Mouse (Mus musculus) midbrain, embryonic 10.5 days (tissue): ENCODE data around the gene Gtf2ird1. TPM values are rescaled to one million over a fixed set of nuclear protein-coding genes. Genes with fewer than 3 reads are reported as not detected.
A peak's percentile ranks its signal among the peaks of the same experiment; 100 is the strongest.

Experiments
- DNase-seq: peaks from one replicate; pipeline ENCODE4 v3.0.0-alpha.2; 2017; ENCODE audit warnings: low spot score
- H3K27ac ChIP-seq: fragments of 300-500 bp; sonication (generic); replicated peaks from 2 replicates; pipeline ENCODE4 v1.5.1; 2016; ENCODE audit warnings: mild to moderate bottlenecking
- H3K27me3 ChIP-seq: fragments of 300-500 bp; sonication (generic); 2 replicates; pipeline ENCODE4 v1.6.1; 2016; ENCODE audit warnings: low read depth, mild to moderate bottlenecking; ENCODE audit not compliant: poor library complexity, severe bottlenecking
- H3K36me3 ChIP-seq: fragments of 300-500 bp; sonication (generic); 2 replicates; pipeline ENCODE4 v1.6.1; 2016; ENCODE audit warnings: mild to moderate bottlenecking, moderate library complexity
- H3K4me1 ChIP-seq: fragments of 300-500 bp; sonication (generic); 2 replicates; pipeline ENCODE4 v1.6.1; 2016
- H3K4me3 ChIP-seq: fragments of 300-500 bp; sonication (generic); 2 replicates; pipeline ENCODE4 v1.5.1; 2016; ENCODE audit warnings: mild to moderate bottlenecking, moderate library complexity
- H3K9me3 ChIP-seq: fragments of 300-500 bp; sonication (generic); replicated peaks from 2 replicates; pipeline ENCODE4 v1.6.1; 2016; ENCODE audit warnings: mild to moderate bottlenecking
- WGBS: fragments of 180-500 bp; shearing (Covaris S2); methylation state at CpG from one replicate; pipeline ENCODE4 v1.1.7; 2016; 5-methylcytosine and 5-hydroxymethylcytosine counted together
- polyA plus RNA-seq: library from polyadenylated mRNA; unstranded; fragments of >200 nt; fragmentation: Nextera tagmentation; extraction: Ambion mirVana; gene quantifications from 2 replicates; pipeline ENCODE4 v1.2.1, GENCODE M21; 2016

Gene Gtf2ird1
- polyA plus RNA-seq, result 96.4 and 109 TPM in 2 replicates

DNA sequence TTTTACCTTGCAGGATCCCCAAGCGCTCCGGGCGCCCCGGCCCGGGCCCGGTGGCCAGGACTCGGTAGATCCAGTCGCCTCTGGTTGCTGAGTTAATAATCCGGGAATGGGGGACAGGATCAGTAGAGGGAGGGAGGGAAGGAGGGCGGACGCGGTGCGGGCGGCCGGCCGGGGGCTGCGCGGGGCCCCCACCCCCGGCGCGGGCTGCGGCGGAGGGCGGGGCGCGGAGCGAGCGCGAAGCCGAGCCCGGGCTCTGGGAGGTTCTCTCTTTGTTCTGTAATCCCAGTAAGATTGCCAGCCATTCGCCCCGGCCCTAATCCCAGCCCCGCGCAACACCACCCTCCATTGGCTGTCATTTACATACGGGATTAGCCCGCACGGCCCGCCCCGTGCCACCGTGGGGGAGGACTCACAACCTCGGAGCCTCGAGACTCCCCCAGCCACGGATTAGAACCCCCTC is at the start of gene Gtf2ird1:
TSS of gene Gtf2ird1 (minus strand) at position 214 of the 460 bp plus-strand sequence.
- Histone ChIP-seq H3K9me3 (peaks cover 14% of the 10 kb centered on the region), H3K27ac (peak within 1 kb of the TSS; percentile 98), H3K27me3 (no peaks in the 10 kb centered on the region), H3K4me1 (peaks cover 35% of the 10 kb centered on the region), H3K36me3 (peaks cover 31% of the 10 kb centered on the region), H3K4me3 (peak within 1 kb of the TSS; percentile 86)
- DNase-seq, result peak; percentile 89
- WGBS, result under 1% methylated on average over 44 of the region's 44 CpGs

DNA sequence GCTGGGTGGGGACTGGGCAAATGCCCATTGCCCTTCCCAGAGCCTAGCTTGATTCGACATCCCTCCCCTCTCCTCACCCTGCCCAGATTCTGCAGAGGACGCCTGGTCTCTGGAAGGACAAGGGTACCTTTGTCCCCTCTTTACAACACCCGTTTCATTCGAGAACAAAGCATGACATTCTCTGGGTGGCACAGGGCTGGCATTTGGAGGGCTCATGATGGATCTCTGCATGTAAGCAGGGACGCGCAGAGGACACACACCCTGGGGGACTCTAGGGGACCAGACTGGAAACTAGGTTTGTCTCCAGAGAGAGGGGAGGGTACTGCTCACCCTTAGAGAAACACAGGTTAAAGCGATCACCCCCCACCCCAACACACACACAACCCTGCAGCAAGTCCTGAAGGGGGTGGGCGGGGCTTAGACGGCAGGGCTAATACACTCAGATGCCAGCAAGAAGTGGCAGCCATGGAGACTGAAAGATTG is 49.3 kb upstream of the Gtf2ird1 start:
- Histone ChIP-seq H3K27ac (no peak overlapping the region), H3K36me3 (peaks cover 86% of the 10 kb centered on the region)

GRCm38 (mm10) chr5:134502591-134502990 is 46.1 kb upstream of the Gtf2ird1 start:
- DNase-seq, result no peak
- peaks cover 85% of the 10 kb centered on the region for H3K36me3 ChIP-seq
- no peak overlapping the region for H3K27ac ChIP-seq
- H3K9me3 ChIP-seq, result no peaks in the 10 kb centered on the region
- 93% methylated on average over 18 of the region's 18 CpGs for WGBS
- no peaks in the 10 kb centered on the region for H3K4me1 ChIP-seq
- no peaks in the 10 kb centered on the region for H3K27me3 ChIP-seq
- H3K4me3 ChIP-seq, result no peak overlapping the region

More for the DNA sequence above, 49.3 kb upstream of the Gtf2ird1 start:
- no peak overlapping the region for H3K4me3 ChIP-seq
- 0 out of 2 replicates have a peak, but pooled peaks cover 2% of the 10 kb centered on the region for H3K4me1 ChIP-seq
- H3K9me3 ChIP-seq, result 0 out of 2 replicates have a peak, but pooled peaks cover 3% of the 10 kb centered on the region
- H3K27me3 ChIP-seq, result no peaks in the 10 kb centered on the region
- WGBS, result 81% methylated on average over 9 of the region's 9 CpGs
- no peak for DNase-seq

- Histone ChIP-seq H3K27me3 (no peaks in the 10 kb centered on the region), H3K36me3 (peaks cover 89% of the 10 kb centered on the region), H3K4me3 (no peak overlapping the region), H3K27ac (no peak overlapping the region), H3K9me3 (peaks cover 4% of the 10 kb centered on the region; the same call in 1 of the 2 replicates), H3K4me1 (no peaks in the 10 kb centered on the region)
- 86% methylated on average over 9 of the region's 9 CpGs for WGBS
- DNase-seq, result no peak
These were observed 44.9 kb upstream of the Gtf2ird1 start for GRCm38 (mm10) chr5:134501453-134501852.

DNA sequence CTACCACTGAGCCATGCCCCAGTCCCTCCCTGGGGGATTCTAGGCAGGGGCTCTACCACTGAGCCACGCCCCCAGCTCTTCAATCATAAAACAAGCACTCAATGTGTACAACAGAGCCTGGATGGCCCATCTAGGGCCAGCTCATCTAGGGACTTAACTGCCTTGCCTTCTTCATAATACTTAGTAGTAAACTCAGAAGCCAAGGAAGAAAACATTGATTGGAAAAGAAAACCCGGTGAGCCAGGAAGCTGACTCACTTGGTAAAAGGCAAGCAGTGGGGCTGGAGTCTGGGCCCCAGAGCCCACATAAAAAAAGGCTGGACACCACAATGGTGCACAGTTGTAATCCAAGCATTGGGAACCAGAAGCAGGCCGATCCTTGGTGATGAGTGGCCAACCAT is 44.2 kb upstream of the Gtf2ird1 start:
- no peak overlapping the region for H3K4me3 ChIP-seq
- peaks cover 90% of the 10 kb centered on the region for H3K36me3 ChIP-seq
- peaks cover 4% of the 10 kb centered on the region; the same call in 1 of the 2 replicates for H3K9me3 ChIP-seq
- WGBS, result 88% methylated on average over 3 of the region's 3 CpGs
- H3K27me3 ChIP-seq, result no peaks in the 10 kb centered on the region
- DNase-seq, result no peak
- no peak overlapping the region for H3K27ac ChIP-seq
- H3K4me1 ChIP-seq, result no peaks in the 10 kb centered on the region

DNA sequence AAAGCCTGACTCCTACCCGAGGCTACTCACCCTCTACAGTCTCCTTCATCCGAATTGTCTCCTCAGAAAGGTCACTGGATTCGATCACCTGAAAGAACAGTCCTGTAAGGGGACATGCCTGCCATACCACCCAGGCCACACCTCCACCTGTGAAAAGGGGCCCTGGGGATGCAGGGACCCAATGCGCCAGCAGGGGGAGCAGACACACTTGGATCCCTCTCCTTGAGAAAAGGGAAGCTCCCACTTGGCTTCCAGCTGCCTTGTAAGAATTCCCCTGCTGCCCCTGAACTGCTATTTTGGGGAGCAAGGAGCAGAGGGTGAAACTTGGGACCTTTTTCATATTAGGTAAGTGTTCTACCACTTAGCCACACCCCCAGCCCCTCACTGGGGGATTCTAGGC is 43.5 kb upstream of the Gtf2ird1 start:
- Histone ChIP-seq H3K36me3 (peaks cover 96% of the 10 kb centered on the region), H3K4me1 (no peaks in the 10 kb centered on the region), H3K27me3 (no peaks in the 10 kb centered on the region), H3K27ac (no peak overlapping the region), H3K9me3 (peaks cover 4% of the 10 kb centered on the region; the same call in 1 of the 2 replicates), H3K4me3 (no peak overlapping the region)
- DNase-seq, result no peak
- WGBS, result 75% methylated on average over 4 of the region's 4 CpGs

DNA sequence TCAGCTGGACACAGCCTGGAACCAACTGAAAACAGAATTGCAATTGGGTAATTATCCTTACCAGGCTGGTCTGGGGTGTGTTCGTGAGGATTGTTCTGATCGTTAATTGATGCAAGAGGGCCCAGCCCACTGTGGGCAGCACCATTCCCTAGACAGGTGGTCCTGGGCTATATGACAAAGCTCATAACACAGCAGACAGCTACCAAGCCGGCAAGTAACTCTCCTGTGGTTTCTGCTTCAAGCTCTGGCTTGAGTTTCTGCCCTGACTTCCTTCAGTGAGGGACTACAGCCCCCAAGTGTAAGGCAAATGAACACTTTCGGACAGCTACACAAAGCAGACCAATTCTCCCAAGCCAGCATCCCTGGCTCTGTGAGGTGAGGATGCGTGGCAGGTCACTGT is 40.5 kb upstream of the Gtf2ird1 start:
- whole genome bisulfite sequencing, result 95% methylated on average over 5 of the region's 5 CpGs
- H3K27me3 ChIP-seq, result no peaks in the 10 kb centered on the region
- DNase-seq, result no peak
- H3K36me3 ChIP-seq, result peaks cover 94% of the 10 kb centered on the region
- H3K4me1 ChIP-seq, result no peaks in the 10 kb centered on the region
- no peak overlapping the region for H3K4me3 ChIP-seq
- H3K9me3 ChIP-seq, result peaks cover 4% of the 10 kb centered on the region; the same call in 1 of the 2 replicates
- no peak overlapping the region for H3K27ac ChIP-seq

DNA sequence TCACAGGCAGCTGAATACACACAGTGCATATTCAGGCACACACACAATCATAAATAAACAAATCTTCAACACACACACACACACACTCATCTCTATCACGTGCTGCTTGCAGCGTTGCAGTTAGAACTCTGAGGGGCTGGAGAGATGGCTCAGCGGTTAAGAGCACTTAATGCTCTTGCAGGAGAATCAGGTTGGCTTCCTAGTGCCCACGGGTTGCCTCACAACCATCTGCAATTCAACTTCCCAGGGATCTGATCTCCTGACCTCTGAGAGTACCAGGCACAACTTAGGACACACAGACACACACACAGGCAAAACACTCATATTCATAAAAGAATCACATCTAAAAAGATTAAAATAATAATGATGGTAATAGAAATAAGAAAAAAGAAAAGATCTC is 39.3 kb upstream of the Gtf2ird1 start:
- no peak overlapping the region for H3K27ac ChIP-seq
- H3K27me3 ChIP-seq, result no peaks in the 10 kb centered on the region
- H3K4me1 ChIP-seq, result no peaks in the 10 kb centered on the region
- H3K36me3 ChIP-seq, result peaks cover 93% of the 10 kb centered on the region
- peaks cover 4% of the 10 kb centered on the region; the same call in 1 of the 2 replicates for H3K9me3 ChIP-seq
- no peak for DNase-seq
- WGBS, result 89% methylated on average over 4 of the region's 4 CpGs
- H3K4me3 ChIP-seq, result no peak overlapping the region

DNA sequence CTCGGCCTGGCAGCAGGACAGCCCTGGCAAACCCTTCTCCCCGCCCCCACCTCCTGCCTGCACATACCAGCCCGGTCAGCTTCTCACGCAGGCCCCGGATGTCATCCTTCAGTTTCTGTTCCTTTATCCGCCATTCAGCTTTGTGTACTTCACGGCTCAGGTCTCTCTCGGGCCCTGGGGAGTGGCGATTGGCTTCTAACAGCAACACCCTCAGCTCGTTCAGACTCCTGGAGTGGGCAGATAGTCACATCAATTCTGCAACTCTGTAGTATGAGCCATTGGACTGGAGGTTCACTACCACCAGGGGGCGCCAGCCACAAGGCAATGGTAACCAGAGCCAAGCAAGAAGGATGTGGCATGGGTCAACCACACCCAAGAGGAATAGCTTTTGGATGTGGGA is 37.6 kb upstream of the Gtf2ird1 start:
- 58% methylated on average over 11 of the region's 11 CpGs for WGBS
- DNase-seq, result peak; percentile 85
- H3K36me3 ChIP-seq, result peaks cover 95% of the 10 kb centered on the region

GRCm38 (mm10) chr5:134492956-134493355 is 36.4 kb upstream of the Gtf2ird1 start:
- Histone ChIP-seq H3K4me3 (no peak overlapping the region), H3K27me3 (no peaks in the 10 kb centered on the region), H3K27ac (no peak overlapping the region), H3K9me3 (peaks cover 4% of the 10 kb centered on the region; the same call in 1 of the 2 replicates), H3K4me1 (peaks cover 7% of the 10 kb centered on the region), H3K36me3 (peaks cover 92% of the 10 kb centered on the region)
- DNase-seq, result no peak
- WGBS, result 97% methylated on average over 4 of the region's 4 CpGs

More for the DNA sequence above, 37.6 kb upstream of the Gtf2ird1 start:
- Histone ChIP-seq H3K27ac (no peak overlapping the region), H3K4me1 (peaks cover 7% of the 10 kb centered on the region), H3K9me3 (peaks cover 4% of the 10 kb centered on the region; the same call in 1 of the 2 replicates), H3K4me3 (no peak overlapping the region), H3K27me3 (no peaks in the 10 kb centered on the region)

DNA sequence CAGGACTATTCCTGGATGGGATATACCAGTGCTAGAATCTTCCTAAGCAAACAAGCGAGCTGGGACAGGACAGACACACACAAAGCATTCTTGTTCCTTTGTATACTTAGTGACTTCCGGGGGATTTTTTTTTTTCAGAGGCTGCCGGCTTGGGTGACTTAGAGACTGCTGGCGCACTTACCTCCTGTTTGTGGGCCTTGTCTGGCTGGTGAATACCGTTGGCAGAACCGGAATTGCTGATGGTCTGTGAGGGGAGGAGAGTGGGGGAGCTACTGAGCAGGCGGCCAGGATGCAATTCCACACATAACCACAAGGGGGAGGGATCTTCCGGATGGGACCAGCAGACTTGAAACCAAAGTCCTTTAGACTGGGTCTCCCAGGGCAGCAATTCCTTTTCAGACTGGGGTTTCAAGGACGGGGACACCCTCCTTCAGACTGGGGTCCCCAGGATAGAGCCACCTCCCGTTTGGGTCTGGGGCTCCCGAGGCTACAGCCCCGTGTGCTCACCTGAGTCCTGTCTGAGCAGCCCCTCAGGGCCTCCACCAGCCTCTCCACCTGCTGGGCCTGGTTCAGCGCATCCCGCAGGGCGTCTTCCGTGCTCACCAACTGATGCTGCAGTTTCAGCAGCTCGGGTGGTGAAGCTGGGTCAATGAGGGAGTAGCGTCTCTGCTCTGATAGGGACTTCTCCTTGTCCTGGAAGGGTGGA is 35.3 kb upstream of the Gtf2ird1 start:
- H3K9me3 ChIP-seq, result 0 out of 2 replicates have a peak, but pooled peaks cover under 1% of the 10 kb centered on the region
- peaks cover 81% of the 10 kb centered on the region for H3K36me3 ChIP-seq
- H3K4me3 ChIP-seq, result no peak overlapping the region
- peaks cover 7% of the 10 kb centered on the region for H3K4me1 ChIP-seq
- 27% methylated on average over 18 of the region's 18 CpGs for WGBS
- peak; percentile 87 for DNase-seq
- no peaks in the 10 kb centered on the region for H3K27me3 ChIP-seq
- 0 out of 2 replicates have a peak overlapping the region, but pooled peaks have one; percentile 19 for H3K27ac ChIP-seq

DNA sequence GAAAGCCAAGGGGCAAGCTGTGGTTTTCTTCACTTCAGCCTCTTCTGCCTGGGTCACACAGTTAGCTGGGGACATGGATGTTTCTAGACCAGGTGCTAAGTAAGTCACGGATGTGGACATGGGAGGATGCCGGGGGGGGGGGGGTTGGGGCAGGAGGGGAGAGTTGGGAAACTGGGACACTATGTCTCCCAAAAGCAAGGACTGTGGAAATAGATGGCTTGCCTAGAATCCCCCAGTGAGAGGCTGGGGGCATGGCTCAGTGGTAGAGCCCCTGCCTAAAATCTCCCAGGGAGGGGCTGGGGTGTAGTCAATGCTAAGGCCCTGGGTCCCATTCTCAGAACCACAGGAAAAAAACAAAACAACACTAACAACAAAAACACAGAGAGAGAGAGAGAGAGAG is 34.7 kb upstream of the Gtf2ird1 start:
- WGBS, result 90% methylated on average over 2 of the region's 2 CpGs
- H3K27ac ChIP-seq, result no peak overlapping the region
- DNase-seq, result no peak
- no peaks in the 10 kb centered on the region for H3K27me3 ChIP-seq
- no peaks in the 10 kb centered on the region for H3K9me3 ChIP-seq
- H3K4me3 ChIP-seq, result no peak overlapping the region
- H3K36me3 ChIP-seq, result peaks cover 74% of the 10 kb centered on the region
- peaks cover 7% of the 10 kb centered on the region for H3K4me1 ChIP-seq

DNA sequence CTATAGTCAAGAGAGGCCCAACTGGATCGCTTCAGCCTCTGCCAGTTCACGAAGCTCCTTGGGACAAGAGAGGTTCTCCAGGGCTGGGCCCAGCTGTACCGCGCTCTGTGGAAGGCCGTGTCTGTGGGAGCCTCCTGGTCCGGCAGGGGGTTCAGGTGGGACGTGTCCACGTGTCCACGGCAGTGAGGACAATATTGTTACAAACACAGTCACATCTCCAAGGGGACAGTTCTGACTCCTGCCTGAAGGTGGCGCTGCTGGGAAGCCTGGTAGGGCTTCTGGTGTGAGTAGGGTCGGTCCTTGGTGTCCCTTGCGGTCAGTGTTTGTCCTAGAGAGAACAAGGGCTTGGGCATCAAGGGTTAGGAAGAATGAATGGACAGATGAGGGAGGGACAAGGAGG is 33.9 kb upstream of the Gtf2ird1 start:
- Histone ChIP-seq H3K9me3 (no peaks in the 10 kb centered on the region), H3K36me3 (peaks cover 67% of the 10 kb centered on the region), H3K27me3 (no peaks in the 10 kb centered on the region), H3K27ac (no peak overlapping the region), H3K4me1 (peaks cover 7% of the 10 kb centered on the region), H3K4me3 (no peak overlapping the region)
- 91% methylated on average over 12 of the region's 12 CpGs for WGBS
- peak; percentile 35 for DNase-seq
